Mouse (Mus musculus) monocyte, adult 59 days (primary cell): Measurements from ENCODE around the gene 4931422A03Rik. TPM values are rescaled to one million over a fixed set of nuclear protein-coding genes. Genes with fewer than 3 reads are reported as not detected.

ENCODE experiments used
- total RNA-seq, 2 experiments: library from RNA; stranded (reverse); gene quantifications; one replicate each; pipeline ENCODE4 v1.2.4; 2023

Gene 4931422A03Rik
- total RNA-seq: not detected

GRCm38 (mm10) chr2:104028139-104028723, at the start of gene 4931422A03Rik:
Gene 4931422A03Rik (minus strand): TSS chr2:104028361.

GRCm38 (mm10) chr2:104069704-104070185, 41.6 kb upstream of the 4931422A03Rik start, which contains the start of gene Cd59b:
Gene Cd59b (plus strand): TSS chr2:104069849.

GRCm38 (mm10) chr2:104068450-104068849, 40.3 kb upstream of the 4931422A03Rik start, which contains the start of gene Gm10799:
Gene Gm10799 (minus strand): TSS chr2:104068550.

GRCm38 (mm10) chr2:104065526-104065925, 37.4 kb upstream of the 4931422A03Rik start, which contains the start of gene Gm10912:
Gene Gm10912 (plus strand): TSS chr2:104065826.

GRCm38 (mm10) chr2:104027458-104028138, 563 bp downstream of the 4931422A03Rik start, which contains the start of gene Fbxo3:
Gene Fbxo3 (plus strand): TSS chr2:104027721.

GRCm38 (mm10) chr2:103957649-103958546, 70.3 kb downstream of the 4931422A03Rik start, which contains the start of gene Lmo2:
Gene Lmo2 (plus strand): TSS chr2:103957986.

Other genes with a start within 250 kb of the 4931422A03Rik start
- gene Caprin1, start 230.7 kb downstream of the 4931422A03Rik start, total RNA-seq: 100 to 1,000 TPM; 261 to 272 TPM
- 10 to 100 TPM; 60.8 to 66.9 TPM for gene Lmo2, start 70.4 kb downstream of the 4931422A03Rik start, total RNA-seq
- 10 to 100 TPM; 26.5 to 26.7 TPM for gene Fbxo3, start 640 bp downstream of the 4931422A03Rik start, total RNA-seq
- gene Gm10912, start 37.5 kb upstream of the 4931422A03Rik start, total RNA-seq: not detected
- gene Gm10799, start 40.2 kb upstream of the 4931422A03Rik start, total RNA-seq: not detected
- gene Cd59b, start 41.5 kb upstream of the 4931422A03Rik start, total RNA-seq: not detected
- under 1 TPM; 0.43 to 0.86 TPM for gene Cd59a, start 67.4 kb upstream of the 4931422A03Rik start, total RNA-seq
- gene A930018P22Rik, start 94.4 kb upstream of the 4931422A03Rik start, total RNA-seq: not detected